Mouse (Mus musculus) liver, postnatal 0 days (tissue): Measurements from ENCODE around the gene Ntf5. TPM values are rescaled to one million over a fixed set of nuclear protein-coding genes. Genes with fewer than 3 reads are reported as not detected.
"Not testable (repeated sequence)": the region's sequence is repeated elsewhere in the genome, so short reads cannot be mapped to it uniquely, and the experiment has no call there.

Experiments used
- ATAC-seq: fragments of 200-750 bp; cut with Nextera tagmentation; 2 replicates; pipeline ENCODE4 v1.8.0; 2017; ENCODE audit warnings: mild to moderate bottlenecking, moderate library complexity
- DNase-seq: peaks from one replicate; pipeline ENCODE4 v3.0.0-alpha.2; 2016
- H3K27ac ChIP-seq: fragments of 300-500 bp; sonication (generic); 2 replicates; pipeline ENCODE4 v1.5.1; 2014; ENCODE audit warnings: antibody characterized with exemption, moderate library complexity, mild to moderate bottlenecking, low read depth
- H3K27me3 ChIP-seq: fragments of 300-500 bp; sonication (generic); 2 replicates; pipeline ENCODE4 v1.6.1; 2014; ENCODE audit warnings: low read length, control low read depth, mixed read lengths; ENCODE audit not compliant: insufficient read depth
- H3K36me3 ChIP-seq: fragments of 300-500 bp; sonication (generic); replicated peaks from 2 replicates; pipeline ENCODE4 v1.6.1; 2014; ENCODE audit warnings: mild to moderate bottlenecking, control low read depth, low read length, moderate library complexity, mixed read lengths; ENCODE audit not compliant: insufficient read depth
- H3K4me1 ChIP-seq: fragments of 300-500 bp; sonication (generic); 2 replicates; pipeline ENCODE4 v1.6.1; 2014; ENCODE audit warnings: antibody characterized with exemption, mild to moderate bottlenecking, control low read depth; ENCODE audit not compliant: insufficient read depth
- H3K4me2 ChIP-seq: fragments of 300-500 bp; sonication (generic); 2 replicates; pipeline ENCODE4 v1.6.1; 2014; ENCODE audit warnings: low read depth, mild to moderate bottlenecking, low read length, moderate library complexity, mixed read lengths
- H3K4me3 ChIP-seq: fragments of 300-500 bp; sonication (generic); 2 replicates; pipeline ENCODE4 v1.5.1; 2014; ENCODE audit warnings: low read depth, low read length
- H3K9ac ChIP-seq: fragments of 300-500 bp; sonication (generic); replicated peaks from 2 replicates; pipeline ENCODE4 v1.6.1; 2014; ENCODE audit warnings: mild to moderate bottlenecking, moderate library complexity
- H3K9me3 ChIP-seq: fragments of 300-500 bp; sonication (generic); 2 replicates; pipeline ENCODE4 v1.6.1; 2016; ENCODE audit warnings: mild to moderate bottlenecking, control low read depth, low read length, mixed read lengths
- CTCF ChIP-seq: sonication (generic); IDR thresholded peaks from 2 replicates; pipeline ENCODE4 v1.5.1; 2016; ENCODE audit warnings: antibody characterized with exemption, low read depth
- EP300 ChIP-seq: IDR thresholded peaks from 2 replicates; pipeline ENCODE4 v1.6.1; 2016; ENCODE audit warnings: antibody characterized with exemption, low read depth, mild to moderate bottlenecking
- WGBS: fragments of 180-500 bp; shearing (Covaris S2); extraction: QIAGEN DNeasy Blood & Tissue Kit; methylation state at CpG from one replicate; pipeline ENCODE4 v1.1.7; 2014; ENCODE audit not compliant: insufficient replicate concordance; 5-methylcytosine and 5-hydroxymethylcytosine counted together
- polyA plus RNA-seq: library from polyadenylated mRNA; unstranded; fragments of >200 nt; fragmentation: Nextera tagmentation; extraction: Ambion mirVana; gene quantifications from 2 replicates; pipeline ENCODE4 v1.2.1, GENCODE M21; 2015

Gene Ntf5
- polyA plus RNA-seq, 1 experiment from 2014 or later = 0.05 TPM

DNA sequence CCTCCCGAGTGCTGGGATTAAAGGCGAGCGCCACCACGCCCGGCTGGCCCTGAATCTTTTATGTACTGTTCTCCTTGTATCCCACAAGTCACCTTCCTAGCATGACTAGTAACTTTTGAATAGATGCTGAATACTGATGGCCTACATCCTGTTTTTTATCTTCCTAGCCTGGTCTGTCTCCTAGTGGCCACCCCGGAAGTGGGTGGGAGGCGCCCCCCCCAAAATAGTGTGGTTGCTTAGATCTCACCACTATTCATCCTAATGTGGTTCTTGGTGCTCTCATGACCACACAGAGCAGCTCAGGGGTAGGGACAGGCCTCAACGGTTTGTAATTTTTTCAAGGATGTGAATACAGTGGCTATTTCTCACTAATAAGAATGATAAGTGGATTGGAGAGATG, 38.9 kb upstream of the Ntf5 start:
- WGBS = 80% methylated on average over 8 of the region's 8 CpGs
- Histone ChIP-seq H3K27me3 (peaks cover 8% of the 10 kb centered on the region), H3K27ac (no peak overlapping the region), H3K9me3 (no peaks in the 10 kb centered on the region), H3K36me3 (peaks cover 47% of the 10 kb centered on the region), H3K4me1 (peaks cover 11% of the 10 kb centered on the region), H3K4me2 (no peak overlapping the region), H3K9ac (no peak overlapping the region), H3K4me3 (no peak overlapping the region)
- DNase-seq = no peak
- TF ChIP-seq CTCF (no peak), EP300 (no peak)
- no peak for ATAC-seq

DNA sequence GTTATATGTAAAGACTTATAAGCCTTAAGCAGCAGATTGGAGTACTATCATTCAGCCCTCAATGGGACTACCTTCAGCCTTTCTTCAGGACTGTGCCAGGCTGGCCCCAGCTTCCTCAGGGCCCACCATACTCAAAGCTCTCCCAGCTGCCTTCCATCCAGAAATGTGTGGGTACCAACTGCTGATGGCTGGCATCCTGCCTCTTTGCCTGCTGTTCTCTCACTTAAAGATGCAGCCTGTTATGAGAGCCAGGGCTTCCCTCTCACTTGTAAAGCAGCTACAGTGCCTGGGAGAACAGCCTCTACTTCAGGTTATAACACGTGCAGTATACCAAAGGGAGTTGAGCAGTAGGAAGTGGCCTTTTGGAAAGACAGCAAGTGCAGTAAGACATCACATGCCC, 37.4 kb upstream of the Ntf5 start:
- Histone ChIP-seq H3K27ac (no peak overlapping the region), H3K4me3 (no peak overlapping the region), H3K9ac (no peak overlapping the region), H3K27me3 (no peaks in the 10 kb centered on the region), H3K9me3 (no peaks in the 10 kb centered on the region), H3K4me1 (no peaks in the 10 kb centered on the region), H3K36me3 (peaks cover 61% of the 10 kb centered on the region), H3K4me2 (no peak overlapping the region)
- TF ChIP-seq CTCF = no peak
- TF ChIP-seq EP300 = no peak
- DNase-seq (no peak), ATAC-seq (no peak)
- 93% methylated on average over 1 of the region's 1 CpGs for WGBS

DNA sequence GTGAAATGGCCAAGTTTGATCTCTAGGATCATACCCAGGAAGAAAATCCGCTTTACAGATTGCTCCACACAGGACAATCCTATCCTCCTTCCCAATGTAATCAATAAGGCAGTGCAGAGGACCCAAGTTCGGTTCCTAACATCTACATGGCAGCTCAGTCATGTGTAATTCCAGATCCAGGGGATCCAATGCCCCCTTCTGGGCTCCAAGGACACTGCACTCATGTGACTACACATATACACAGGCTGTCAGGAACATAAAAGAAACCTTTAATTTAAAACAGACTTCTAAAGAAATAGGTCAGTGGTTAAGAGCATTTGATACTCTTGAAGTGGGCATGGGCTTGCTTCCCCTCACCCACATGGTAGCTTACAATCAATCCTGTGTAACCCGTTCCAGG, 27.4 kb upstream of the Ntf5 start:
- WGBS = 87% methylated on average over 3 of the region's 3 CpGs
- DNase-seq (no peak), ATAC-seq (no peak)
- H3K27me3 ChIP-seq = no peaks in the 10 kb centered on the region
- H3K4me2 ChIP-seq = no peak overlapping the region
- no peaks in the 10 kb centered on the region for H3K4me1 ChIP-seq
- peaks cover 97% of the 10 kb centered on the region for H3K36me3 ChIP-seq
- no peaks in the 10 kb centered on the region for H3K9me3 ChIP-seq
- no peak overlapping the region for H3K9ac ChIP-seq
- H3K27ac ChIP-seq = no peak overlapping the region
- no peak for TF ChIP-seq EP300
- TF ChIP-seq CTCF = 0 out of 2 replicates have a peak, but pooled peaks have one; percentile 28
- H3K4me3 ChIP-seq = no peak overlapping the region

DNA sequence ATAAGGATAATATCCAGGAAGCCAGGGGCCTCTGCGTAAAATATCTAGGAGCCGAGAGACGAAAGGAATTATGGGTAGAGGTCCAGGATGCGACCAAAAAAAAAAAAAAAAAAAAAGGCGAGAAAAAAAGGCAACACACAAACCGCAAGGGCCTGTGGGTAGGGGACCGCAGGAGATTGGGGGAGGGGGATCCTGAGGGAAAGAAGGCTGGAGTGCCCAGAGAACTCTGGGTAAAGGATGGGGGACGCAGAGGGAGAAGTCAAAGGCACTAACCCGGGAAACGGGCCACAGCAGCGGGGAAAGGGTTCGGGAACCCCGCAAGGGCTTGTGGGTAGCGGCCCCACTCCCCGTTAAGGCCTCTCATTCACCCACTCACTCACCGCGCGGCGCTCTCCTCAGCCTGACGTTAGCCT, 18.4 kb upstream of the Ntf5 start:
- H3K9ac ChIP-seq = peak overlapping the region; percentile 94
- WGBS = 0% methylated on average over 19 of the region's 20 CpGs
- H3K4me2 ChIP-seq = peak overlapping the region; percentile 92
- ATAC-seq (peak; percentile 67), DNase-seq (no peak)
- H3K9me3 ChIP-seq = no peaks in the 10 kb centered on the region
- no peaks in the 10 kb centered on the region for H3K27me3 ChIP-seq
- peaks cover 32% of the 10 kb centered on the region for H3K36me3 ChIP-seq
- H3K4me3 ChIP-seq = peak overlapping the region; percentile 86
- H3K4me1 ChIP-seq = peaks cover 16% of the 10 kb centered on the region
- H3K27ac ChIP-seq = peak overlapping the region; percentile 96
- TF ChIP-seq EP300 = 0 out of 2 replicates have a peak, but pooled peaks have one; percentile 10
- TF ChIP-seq CTCF = no peak

DNA sequence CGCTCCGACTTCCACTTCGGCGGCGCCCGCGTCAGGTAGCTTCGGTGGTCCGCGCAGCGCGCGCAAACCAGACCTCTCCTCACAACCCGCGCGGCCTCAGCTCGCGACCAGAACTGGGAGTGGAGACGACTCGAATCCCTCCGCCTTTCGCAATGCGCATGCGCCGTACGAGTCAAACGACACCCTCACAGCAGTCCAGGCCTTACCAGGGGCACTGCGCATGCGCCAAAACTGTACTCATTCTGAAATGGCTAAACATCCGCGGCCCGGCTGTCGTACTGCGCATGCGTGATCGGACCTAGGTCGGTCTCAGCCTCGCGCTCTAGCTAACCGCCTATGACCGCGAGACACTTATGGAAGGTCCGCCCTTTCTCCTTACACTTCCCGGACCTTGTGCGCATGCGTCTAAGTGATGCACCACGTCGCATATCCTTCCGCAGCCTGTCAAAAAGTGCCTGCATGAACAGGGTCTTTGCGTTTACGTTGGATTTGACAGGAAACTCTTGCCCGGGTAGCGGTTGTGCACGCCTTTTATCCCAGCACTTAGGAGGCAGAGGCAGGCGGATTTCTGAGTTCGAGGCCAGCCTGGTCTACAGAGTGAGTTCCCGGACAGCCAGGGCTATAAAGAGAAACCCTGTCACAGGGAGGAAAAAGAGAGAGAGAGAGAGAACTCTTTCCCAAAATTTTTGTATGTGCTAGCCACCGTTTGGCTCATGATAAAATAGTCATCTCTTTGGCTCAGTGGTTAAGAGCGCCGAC, 17.7 kb upstream of the Ntf5 start, which contains the start of gene Snrnp70:
Snrnp70 (minus strand) TSS at position 165 of the 759 bp plus-strand sequence.
- H3K27ac ChIP-seq = peak within 1 kb of the TSS; percentile 96
- TF ChIP-seq EP300 (no peak), CTCF (no peak)
- peak within 1 kb of the TSS; percentile 86 for H3K4me3 ChIP-seq
- H3K9me3 ChIP-seq = no peaks in the 10 kb centered on the region
- H3K27me3 ChIP-seq = no peaks in the 10 kb centered on the region
- H3K36me3 ChIP-seq = peaks cover 25% of the 10 kb centered on the region
- peaks cover 16% of the 10 kb centered on the region for H3K4me1 ChIP-seq
- H3K9ac ChIP-seq = peak within 1 kb of the TSS; percentile 94
- DNase-seq (peak; percentile 100), ATAC-seq (peak; percentile 97)
- WGBS = under 1% methylated on average over 60 of the region's 60 CpGs
- peak within 1 kb of the TSS; percentile 92 for H3K4me2 ChIP-seq

DNA sequence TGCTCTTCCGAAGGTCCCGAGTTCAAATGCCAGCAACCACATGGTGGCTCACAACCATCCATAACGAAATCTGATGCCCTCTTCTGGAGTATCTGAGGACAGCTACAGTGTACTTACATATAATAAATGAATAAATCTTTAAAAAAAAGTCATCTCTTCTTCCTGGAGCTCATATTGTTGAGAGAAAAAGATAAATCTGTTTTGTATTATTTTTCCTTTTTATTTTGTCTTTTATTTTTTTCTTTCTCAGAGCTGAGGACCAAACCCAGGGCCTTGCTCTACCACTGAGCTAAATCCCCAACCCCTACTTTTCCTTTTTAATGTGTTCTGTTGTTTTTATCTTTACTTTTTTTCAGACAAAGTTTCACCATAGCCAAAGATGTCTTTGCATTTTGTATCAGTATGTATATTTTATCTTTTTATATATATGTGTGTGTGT, 17.1 kb upstream of the Ntf5 start:
- peaks cover 22% of the 10 kb centered on the region for H3K36me3 ChIP-seq
- H3K4me1 ChIP-seq = peaks cover 16% of the 10 kb centered on the region
- peak overlapping the region; percentile 51; the same call in 1 of the 2 replicates for H3K9ac ChIP-seq
- H3K9me3 ChIP-seq, DNase-seq, H3K27me3 ChIP-seq: not testable (repeated sequence)
- peak; percentile 49 for ATAC-seq
- H3K4me2 ChIP-seq = peak overlapping the region; percentile 66
- H3K27ac ChIP-seq = peak overlapping the region; percentile 66
- TF ChIP-seq CTCF = peak; percentile 42
- peak overlapping the region; percentile 55 for H3K4me3 ChIP-seq
- 0% methylated on average over 3 of the region's 3 CpGs for WGBS
